Comparison of ENCODE assay signal across 19 mouse cellular contexts in genomic region chr11:118372641-118373040, GRCm38 (mm10). TPM values are rescaled to one million over a fixed set of nuclear protein-coding genes. Genes with fewer than 3 reads are reported as not detected.
DNase-seq lines count a peak whose midpoint lies in the region; ATAC-seq and TF ChIP-seq lines count a peak whose summit lies in the region.
"Had no signal": no experiment of that assay in that cellular context is flagged by ENCODE, and none has a peak within 500 bp of the region (broad histone marks: within the 10 kb centered on the region; RNA-seq: fewer than 3 reads in every experiment).

No protein-coding gene starts in this region.

- peaks cover 3% of the 10 kb centered on the region; the same call in 1 of the 2 replicates for H3K4me1 ChIP-seq in midbrain, embryonic 16.5 days (ENCODE audit: control insufficient read depth, insufficient read depth, low read length)
- peaks cover 6% of the 10 kb centered on the region for H3K4me1 ChIP-seq in midbrain, embryonic 13.5 days (replicated peaks)
- H3K4me1 ChIP-seq in embryonic facial prominence, embryonic 14.5 days (ENCODE audit: control insufficient read depth, insufficient read depth, low read length), result peaks cover 9% of the 10 kb centered on the region
- H3K4me1 ChIP-seq in stomach, embryonic 16.5 days (ENCODE audit: control insufficient read depth, insufficient read depth, low read length), result peaks cover 8% of the 10 kb centered on the region

- no peaks in the 10 kb centered on the region for H3K27me3 ChIP-seq in midbrain, embryonic 16.5 days (ENCODE audit: control insufficient read depth, insufficient read depth, low read depth, low read length)
- no peaks in the 10 kb centered on the region for H3K27me3 ChIP-seq in midbrain, embryonic 13.5 days
- no peaks in the 10 kb centered on the region for H3K27me3 ChIP-seq in embryonic facial prominence, embryonic 14.5 days (replicated peaks; ENCODE audit: control insufficient read depth, insufficient read depth, low read length)
- H3K27me3 ChIP-seq in stomach, embryonic 16.5 days (ENCODE audit: control insufficient read depth, insufficient read depth, low read length), result no peaks in the 10 kb centered on the region

- no peak overlapping the region for H3K4me2 ChIP-seq in midbrain, embryonic 16.5 days (ENCODE audit: low read length)
- no peak overlapping the region for H3K4me2 ChIP-seq in midbrain, embryonic 13.5 days (replicated peaks)
- no peak overlapping the region for H3K4me2 ChIP-seq in embryonic facial prominence, embryonic 14.5 days (ENCODE audit: low read depth, low read length)
- H3K4me2 ChIP-seq in stomach, embryonic 16.5 days (ENCODE audit: low read depth, low read length), result no peak overlapping the region

- H3K4me3 ChIP-seq in gastrocnemius, adult 2 months, result no peak overlapping the region
- H3K4me3 ChIP-seq in midbrain, embryonic 16.5 days (ENCODE audit: low read depth, low read length), result no peak overlapping the region
- H3K4me3 ChIP-seq in midbrain, embryonic 13.5 days (replicated peaks), result no peak overlapping the region
- H3K4me3 ChIP-seq in embryonic facial prominence, embryonic 14.5 days (ENCODE audit: low read depth, low read length), result no peak overlapping the region
- H3K4me3 ChIP-seq in stomach, embryonic 16.5 days (replicated peaks; ENCODE audit: low read length), result no peak overlapping the region
- H3K4me3 ChIP-seq: heart, adult 2 months had no signal

- intact Hi-C loops in gastrocnemius, adult 2 months (cut with DNase I), result loop anchor here (10.0 kb wide), 1 partner anchor 288 kb away; no protein-coding TSS in a partner anchor

- TF ChIP-seq CTCF in gastrocnemius, adult 2 months (IDR thresholded peaks at IDR 0.05), result no peak

- no peak for ATAC-seq in midbrain, embryonic 16.5 days
- ATAC-seq in midbrain, embryonic 13.5 days, result no peak
- ATAC-seq in embryonic facial prominence, embryonic 14.5 days (ENCODE audit: low read depth), result no peak
- no peak for ATAC-seq in stomach, embryonic 16.5 days (ENCODE audit: insufficient read depth, low FRiP score)

- H3K36me3 ChIP-seq in midbrain, embryonic 16.5 days (ENCODE audit: control insufficient read depth, insufficient read depth, low read length), result no peaks in the 10 kb centered on the region
- no peaks in the 10 kb centered on the region for H3K36me3 ChIP-seq in midbrain, embryonic 13.5 days
- H3K36me3 ChIP-seq in embryonic facial prominence, embryonic 14.5 days (ENCODE audit: control insufficient read depth, insufficient read depth, low read length), result no peaks in the 10 kb centered on the region
- H3K36me3 ChIP-seq in stomach, embryonic 16.5 days (ENCODE audit: control insufficient read depth, insufficient read depth, low read length), result no peaks in the 10 kb centered on the region

- H3K9me3 ChIP-seq in midbrain, embryonic 16.5 days (replicated peaks; ENCODE audit: control insufficient read depth, low read length, poor library complexity, severe bottlenecking), result no peaks in the 10 kb centered on the region
- no peaks in the 10 kb centered on the region for H3K9me3 ChIP-seq in midbrain, embryonic 13.5 days
- no peaks in the 10 kb centered on the region for H3K9me3 ChIP-seq in embryonic facial prominence, embryonic 14.5 days (ENCODE audit: control insufficient read depth, low read length)
- H3K9me3 ChIP-seq in stomach, embryonic 16.5 days (replicated peaks; ENCODE audit: control insufficient read depth, low read length), result no peaks in the 10 kb centered on the region

- no peak overlapping the region for H3K27ac ChIP-seq in gastrocnemius, adult 2 months
- H3K27ac ChIP-seq in midbrain, embryonic 16.5 days (ENCODE audit: low read length), result no peak overlapping the region
- H3K27ac ChIP-seq in midbrain, embryonic 13.5 days, result no peak overlapping the region
- H3K27ac ChIP-seq in embryonic facial prominence, embryonic 14.5 days (replicated peaks; ENCODE audit: low read depth, low read length), result peak overlapping the region; percentile 78
- H3K27ac ChIP-seq in stomach, embryonic 16.5 days (ENCODE audit: low read length), result no peak overlapping the region; the same call in 1 of the 2 replicates
- H3K27ac ChIP-seq: heart, adult 2 months had no signal

- H3K9ac ChIP-seq in midbrain, embryonic 16.5 days (ENCODE audit: low read depth, low read length), result peak overlapping the region; percentile 25; the same call in 1 of the 2 replicates
- H3K9ac ChIP-seq in midbrain, embryonic 13.5 days (replicated peaks), result no peak overlapping the region
- 0 out of 2 replicates have a peak overlapping the region, but pooled peaks have one; percentile 25 for H3K9ac ChIP-seq in embryonic facial prominence, embryonic 14.5 days (ENCODE audit: low read depth, low read length)
- peak overlapping the region; percentile 43; the same call in 1 of the 2 replicates for H3K9ac ChIP-seq in stomach, embryonic 16.5 days (ENCODE audit: low read length)

- peak; percentile 16 for DNase-seq in gastrocnemius, adult 2 months
- DNase-seq in gastrocnemius, postnatal 4 days (ENCODE audit: low spot score in 2 of 2), result no peak
- DNase-seq in embryonic facial prominence, embryonic 14.5 days (ENCODE audit: low spot score), result peak; percentile 50
- no peak for DNase-seq in adrenal gland, postnatal 4 days (ENCODE audit: low spot score in 2 of 2)
- DNase-seq in right cerebral cortex, postnatal 36 days (ENCODE audit: low spot score in 2 of 2), result no peak
- DNase-seq: adrenal gland, adult 8-10 months; cerebellum, adult 9-10 months; layer of hippocampus, postnatal 36 days; liver; lung, adult 18-20 months; thymus, postnatal 25 days had no signal

- 51% methylated on average over 7 of the region's 7 CpGs for WGBS in midbrain, embryonic 16.5 days
- 56% methylated on average over 7 of the region's 7 CpGs for WGBS in midbrain, embryonic 13.5 days
- WGBS in embryonic facial prominence, embryonic 14.5 days, result 24% methylated on average over 7 of the region's 7 CpGs
- 51% methylated on average over 7 of the region's 7 CpGs for WGBS in stomach, embryonic 16.5 days

RNA-seq across cellular contexts. Expression of gene Timp2, which starts 17.1 kb away (rescaled TPM):
- 100 to 1,000 TPM in 1 of 2 experiments, 10 to 100 TPM in 1; 70.1 to 115 TPM for total RNA-seq in gastrocnemius, adult 2 months (2021)
- total RNA-seq in gastrocnemius, postnatal 4 days (2021), result 100 to 1,000 TPM; 211 to 244 TPM
- polyA plus RNA-seq in midbrain, embryonic 16.5 days (2015; fragmentation: Nextera tagmentation; extraction: Ambion mirVana), result 83.6 and 98.8 TPM in 2 replicates
- polyA plus RNA-seq in midbrain, embryonic 13.5 days (2015; fragmentation: Nextera tagmentation; extraction: Ambion mirVana), result 37.2 and 42.2 TPM in 2 replicates
- polyA plus RNA-seq in embryonic facial prominence, embryonic 14.5 days (2014; fragmentation: Nextera tagmentation; extraction: Ambion mirVana), result 182 and 196 TPM in 2 replicates
- 66.5 and 66.7 TPM in 2 replicates for polyA plus RNA-seq in stomach, embryonic 16.5 days (2015; fragmentation: Nextera tagmentation; extraction: Ambion mirVana)
- total RNA-seq in adrenal gland, postnatal 4 days (2021), result 100 to 1,000 TPM; 107 to 108 TPM

RNA-seq across cellular contexts. Expression of gene Lgals3bp, which starts 29.3 kb away (rescaled TPM):
- total RNA-seq in gastrocnemius, adult 2 months (2021), result 10 to 100 TPM; 12.0 to 17.0 TPM
- 10 to 100 TPM; 16.3 to 19.6 TPM for total RNA-seq in gastrocnemius, postnatal 4 days (2021)
- 3.8 and 4.4 TPM in 2 replicates for polyA plus RNA-seq in midbrain, embryonic 16.5 days (2015; fragmentation: Nextera tagmentation; extraction: Ambion mirVana)
- polyA plus RNA-seq in midbrain, embryonic 13.5 days (2015; fragmentation: Nextera tagmentation; extraction: Ambion mirVana), result 1.7 and 2.3 TPM in 2 replicates
- 11.8 and 14.2 TPM in 2 replicates for polyA plus RNA-seq in embryonic facial prominence, embryonic 14.5 days (2014; fragmentation: Nextera tagmentation; extraction: Ambion mirVana)
- polyA plus RNA-seq in stomach, embryonic 16.5 days (2015; fragmentation: Nextera tagmentation; extraction: Ambion mirVana), result 59.8 and 75.8 TPM in 2 replicates
- total RNA-seq in adrenal gland, postnatal 4 days (2021), result 10 to 100 TPM; 60.6 to 61.6 TPM

RNA-seq across cellular contexts. Expression of gene Cep295nl, which starts 30.3 kb away (rescaled TPM):
- total RNA-seq in gastrocnemius, adult 2 months (2021), result 1 to 10 TPM; 1.0 to 1.1 TPM
- total RNA-seq in gastrocnemius, postnatal 4 days (2021), result 1 to 10 TPM; 3.2 to 4.3 TPM
- polyA plus RNA-seq in midbrain, embryonic 16.5 days (2015; fragmentation: Nextera tagmentation; extraction: Ambion mirVana), result 0.10 and 0.15 TPM in 2 replicates
- polyA plus RNA-seq in midbrain, embryonic 13.5 days (2015; fragmentation: Nextera tagmentation; extraction: Ambion mirVana), result 0.17 and 0.22 TPM in 2 replicates
- 0.63 and 1.2 TPM in 2 replicates for polyA plus RNA-seq in embryonic facial prominence, embryonic 14.5 days (2014; fragmentation: Nextera tagmentation; extraction: Ambion mirVana)
- 0.36 and 0.55 TPM in 2 replicates for polyA plus RNA-seq in stomach, embryonic 16.5 days (2015; fragmentation: Nextera tagmentation; extraction: Ambion mirVana)
- total RNA-seq in adrenal gland, postnatal 4 days (2021), result 1 to 10 TPM; 1.4 to 2.1 TPM
- polyA plus RNA-seq: large intestine, adult 2 months; small intestine, adult 2 months had no signal

RNA-seq across cellular contexts. Expression of gene Cant1, which starts 46.2 kb away (rescaled TPM):
- total RNA-seq in gastrocnemius, adult 2 months (2021), result 10 to 100 TPM; 10.7 to 11.6 TPM
- total RNA-seq in gastrocnemius, postnatal 4 days (2021), result 10 to 100 TPM; 20.1 to 20.7 TPM
- 24.9 and 27.8 TPM in 2 replicates for polyA plus RNA-seq in midbrain, embryonic 16.5 days (2015; fragmentation: Nextera tagmentation; extraction: Ambion mirVana)
- polyA plus RNA-seq in midbrain, embryonic 13.5 days (2015; fragmentation: Nextera tagmentation; extraction: Ambion mirVana), result 23.5 and 26.0 TPM in 2 replicates
- polyA plus RNA-seq in embryonic facial prominence, embryonic 14.5 days (2014; fragmentation: Nextera tagmentation; extraction: Ambion mirVana), result 30.8 and 30.9 TPM in 2 replicates
- polyA plus RNA-seq in stomach, embryonic 16.5 days (2015; fragmentation: Nextera tagmentation; extraction: Ambion mirVana), result 22.5 and 24.3 TPM in 2 replicates
- total RNA-seq in adrenal gland, postnatal 4 days (2021), result 10 to 100 TPM; 33.7 to 36.5 TPM

RNA-seq across cellular contexts. Expression of gene C1qtnf1, which starts 55.4 kb away (rescaled TPM):
- total RNA-seq in gastrocnemius, adult 2 months (2021), result 10 to 100 TPM in 1 of 2 experiments, 1 to 10 TPM in 1; 7.9 to 12.6 TPM
- total RNA-seq in gastrocnemius, postnatal 4 days (2021), result 10 to 100 TPM; 33.2 to 37.6 TPM
- 4.1 and 4.2 TPM in 2 replicates for polyA plus RNA-seq in midbrain, embryonic 16.5 days (2015; fragmentation: Nextera tagmentation; extraction: Ambion mirVana)
- polyA plus RNA-seq in midbrain, embryonic 13.5 days (2015; fragmentation: Nextera tagmentation; extraction: Ambion mirVana), result 2.5 and 2.8 TPM in 2 replicates
- polyA plus RNA-seq in embryonic facial prominence, embryonic 14.5 days (2014; fragmentation: Nextera tagmentation; extraction: Ambion mirVana), result 14.3 and 15.9 TPM in 2 replicates
- polyA plus RNA-seq in stomach, embryonic 16.5 days (2015; fragmentation: Nextera tagmentation; extraction: Ambion mirVana), result 9.5 and 10.4 TPM in 2 replicates
- total RNA-seq in adrenal gland, postnatal 4 days (2021), result 10 to 100 TPM; 25.0 to 33.4 TPM
- total RNA-seq: megakaryocyte, adult 5-6 weeks; monocyte, adult 5-6 weeks had no signal

Comparison
In these comparisons a context has a peak if more than half of its experiments do, and no peak if none do; other contexts are left out.
1. DNase-seq: peak in gastrocnemius, adult 2 months (single experiment) and embryonic facial prominence, embryonic 14.5 days (single experiment); none in gastrocnemius, postnatal 4 days (0 of 2), adrenal gland, postnatal 4 days (0 of 2) and right cerebral cortex, postnatal 36 days (0 of 2).